Mouse (Mus musculus): ENCODE measurements around the gene Ppp2r3c. TPM values are rescaled to one million over a fixed set of nuclear protein-coding genes. Genes with fewer than 3 reads are reported as not detected.

Gene Ppp2r3c
- total and polyA plus RNA-seq, 2 experiments from 2014 or later, result 10.2 to 19.6 TPM

Other genes starting within 250 kb of the Ppp2r3c start
- 10.9 and 11.2 TPM in 2 replicates for gene 2700097O09Rik, start 222.9 kb downstream of the Ppp2r3c start, total RNA-seq (2014; rRNA removed)
- 16.5 and 19.2 TPM in 2 replicates for gene 2700097O09Rik, start 222.9 kb downstream of the Ppp2r3c start, polyA plus RNA-seq (2015; fragmentation: Nextera tagmentation; extraction: Ambion mirVana)
- gene Srp54a, start 222.7 kb downstream of the Ppp2r3c start, total RNA-seq (2014; rRNA removed), result 36.4 and 48.0 TPM in 2 replicates
- gene Srp54a, start 222.7 kb downstream of the Ppp2r3c start, polyA plus RNA-seq (2015; fragmentation: Nextera tagmentation; extraction: Ambion mirVana), result 188 and 192 TPM in 2 replicates
- 34.5 and 34.8 TPM in 2 replicates for gene Fam177a, start 178.5 kb downstream of the Ppp2r3c start, total RNA-seq (2014; rRNA removed)
- 83.1 and 85.5 TPM in 2 replicates for gene Fam177a, start 178.5 kb downstream of the Ppp2r3c start, polyA plus RNA-seq (2015; fragmentation: Nextera tagmentation; extraction: Ambion mirVana)
- 39.6 and 57.4 TPM in 2 replicates for gene Srp54b, start 147.9 kb downstream of the Ppp2r3c start, total RNA-seq (2014; rRNA removed)
- gene Srp54b, start 147.9 kb downstream of the Ppp2r3c start, polyA plus RNA-seq (2015; fragmentation: Nextera tagmentation; extraction: Ambion mirVana), result 71.0 and 71.4 TPM in 2 replicates
- gene 1700047I17Rik2, start 103.4 kb downstream of the Ppp2r3c start, total RNA-seq (2014; rRNA removed), result not detected in 2 replicates
- not detected in 2 replicates for gene 1700047I17Rik2, start 103.4 kb downstream of the Ppp2r3c start, polyA plus RNA-seq (2015; fragmentation: Nextera tagmentation; extraction: Ambion mirVana)
- gene Srp54c, start 72.8 kb downstream of the Ppp2r3c start, total RNA-seq (2014; rRNA removed), result 31.3 and 31.6 TPM in 2 replicates
- 77.9 and 82.1 TPM in 2 replicates for gene Srp54c, start 72.8 kb downstream of the Ppp2r3c start, polyA plus RNA-seq (2015; fragmentation: Nextera tagmentation; extraction: Ambion mirVana)
- gene 1110008L16Rik, start 3.4 kb downstream of the Ppp2r3c start, total RNA-seq (2014; rRNA removed), result 9.8 and 10.4 TPM in 2 replicates
- gene 1110008L16Rik, start 3.4 kb downstream of the Ppp2r3c start, polyA plus RNA-seq (2015; fragmentation: Nextera tagmentation; extraction: Ambion mirVana), result 7.6 and 7.8 TPM in 2 replicates
- gene Psma6, start 81.2 kb upstream of the Ppp2r3c start, total RNA-seq (2014; rRNA removed), result 82.8 and 91.7 TPM in 2 replicates
- gene Psma6, start 81.2 kb upstream of the Ppp2r3c start, polyA plus RNA-seq (2015; fragmentation: Nextera tagmentation; extraction: Ambion mirVana), result 444 and 446 TPM in 2 replicates
- 52.4 and 79.0 TPM in 2 replicates for gene Nfkbia, start 189.6 kb upstream of the Ppp2r3c start, total RNA-seq (2014; rRNA removed)
- 81.5 and 86.6 TPM in 2 replicates for gene Nfkbia, start 189.6 kb upstream of the Ppp2r3c start, polyA plus RNA-seq (2015; fragmentation: Nextera tagmentation; extraction: Ambion mirVana)